Mouse (Mus musculus): ENCODE data around the gene Rbfox2.

Rbfox2 gene

DNA sequence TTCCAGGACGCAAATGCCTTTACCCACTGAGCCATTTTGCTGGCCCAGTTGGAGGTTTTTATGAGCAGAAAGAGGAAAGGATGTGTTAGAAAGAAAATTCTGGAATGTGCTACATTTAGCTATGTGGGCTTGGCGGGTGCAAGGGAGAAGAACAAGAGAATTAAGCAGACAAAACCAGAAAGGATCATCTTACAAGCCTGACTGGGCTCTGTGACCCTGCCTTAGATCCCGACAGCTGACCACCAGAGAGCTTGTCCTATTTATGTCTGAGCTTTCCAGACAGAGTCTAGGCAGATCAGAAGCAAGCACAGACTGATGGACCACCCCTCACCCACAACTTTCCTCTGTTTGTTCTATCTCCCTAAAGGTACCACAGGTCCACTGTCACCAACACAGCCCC is 275.5 kb downstream of the Rbfox2 start:
- no peak for DNase-seq (ENCODE audit: low spot score)

DNA sequence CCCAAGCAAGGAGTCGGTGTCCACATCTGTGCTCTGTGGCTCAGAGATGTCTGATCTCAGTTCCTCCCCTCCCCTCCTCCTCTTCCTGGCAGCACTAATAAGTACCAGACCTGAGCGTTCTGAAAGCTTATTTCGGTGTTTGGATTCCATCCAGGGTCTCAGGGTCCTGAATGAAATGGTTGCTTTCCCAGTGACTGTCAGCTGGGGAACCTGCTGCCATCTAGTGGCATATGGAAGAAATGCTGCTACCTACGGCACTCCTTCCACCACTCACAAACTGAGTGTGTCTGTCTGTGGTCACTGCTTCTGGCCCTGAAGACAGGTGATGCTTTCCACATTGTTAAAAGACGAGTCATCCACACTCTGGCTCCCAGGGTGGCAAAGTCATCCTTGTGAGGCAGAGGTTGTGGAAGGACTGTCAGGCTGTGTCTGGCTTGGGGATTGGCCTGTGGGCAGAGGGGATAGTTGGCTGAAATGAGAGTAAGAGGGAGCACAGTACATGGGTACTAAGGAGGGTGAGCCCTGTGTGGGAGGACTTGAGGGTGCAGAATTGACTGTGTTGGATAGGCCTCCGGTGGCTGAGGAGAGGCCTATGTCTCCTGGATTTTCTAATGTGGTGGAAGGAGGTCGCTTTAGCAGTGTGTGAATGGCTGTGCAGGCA is 277.3 kb downstream of the Rbfox2 start:
- DNase-seq (ENCODE audit: low spot score), result peak; percentile 95
